Mouse (Mus musculus) embryonic fibroblast, embryonic 13.5 days (primary cell): ENCODE measurements around the gene Nme7. TPM values are rescaled to one million over a fixed set of nuclear protein-coding genes. Genes with fewer than 3 reads are reported as not detected.

Source experiments
- H3K27ac ChIP-seq: 2 replicates; pipeline ENCODE4 v1.5.1; 2012; ENCODE audit warnings: low read length, control low read depth, inconsistent platforms; ENCODE audit not compliant: insufficient read depth
- H3K4me1 ChIP-seq: 2 replicates; pipeline ENCODE4 v1.6.1; 2011; ENCODE audit warnings: low read length; ENCODE audit not compliant: control insufficient read depth, insufficient read depth
- H3K4me3 ChIP-seq: 2 replicates; pipeline ENCODE4 v1.5.1; 2011; ENCODE audit warnings: mild to moderate bottlenecking, control low read depth, low read length; ENCODE audit not compliant: insufficient read depth
- CTCF ChIP-seq: IDR thresholded peaks from 2 replicates; pipeline ENCODE4 v1.5.1; 2011; ENCODE audit warnings: mild to moderate bottlenecking, control low read depth, low read length, moderate library complexity, borderline replicate concordance; ENCODE audit not compliant: insufficient read depth
- POLR2A ChIP-seq: IDR thresholded peaks from 2 replicates; pipeline ENCODE4 v1.6.1; 2011; ENCODE audit warnings: low read depth, mild to moderate bottlenecking, control low read depth, low read length, moderate library complexity
- polyA plus RNA-seq: library from polyadenylated mRNA; stranded (reverse); fragments of >200 nt; gene quantifications from 2 replicates; pipeline ENCODE4 v1.2.4, GENCODE M21; 2011; ENCODE audit warnings: low read depth; ENCODE audit not compliant: missing spikeins, insufficient read length

Gene Nme7
- polyA plus RNA-seq, 1 experiment = 20.0 TPM

GRCm38 (mm10) chr1:164453739-164454138 lies 149.8 kb downstream of the Nme7 start:
- Histone ChIP-seq H3K4me3 (no peak overlapping the region), H3K4me1 (peaks cover 15% of the 10 kb centered on the region), H3K27ac (no peak overlapping the region)
- no peak for TF ChIP-seq POLR2A
- no peak for TF ChIP-seq CTCF

GRCm38 (mm10) chr1:164454747-164455400 lies 151.0 kb downstream of the Nme7 start:
- no peak for TF ChIP-seq POLR2A
- no peak for TF ChIP-seq CTCF
- Histone ChIP-seq H3K4me3 (peak overlapping the region; percentile 5; the same call in 1 of the 2 replicates), H3K4me1 (peaks cover 15% of the 10 kb centered on the region), H3K27ac (no peak overlapping the region)

- no peak for TF ChIP-seq POLR2A
- peak; percentile 4; the same call in 1 of the 2 replicates for TF ChIP-seq CTCF
- no peak overlapping the region for H3K27ac ChIP-seq
- peak overlapping the region; percentile 84; the same call in 1 of the 2 replicates for H3K4me3 ChIP-seq
- peaks cover 13% of the 10 kb centered on the region for H3K4me1 ChIP-seq
These were observed 151.7 kb downstream of the Nme7 start for GRCm38 (mm10) chr1:164455614-164456013.

GRCm38 (mm10) chr1:164456065-164456464 lies 152.1 kb downstream of the Nme7 start:
- peak overlapping the region; percentile 84 for H3K4me3 ChIP-seq
- TF ChIP-seq POLR2A (no peak), CTCF (no peak)
- H3K4me1 ChIP-seq = peaks cover 11% of the 10 kb centered on the region
- no peak overlapping the region for H3K27ac ChIP-seq

GRCm38 (mm10) chr1:164456731-164457130 lies 152.8 kb downstream of the Nme7 start:
- H3K27ac ChIP-seq = no peak overlapping the region
- peak overlapping the region; percentile 84 for H3K4me3 ChIP-seq
- TF ChIP-seq CTCF = no peak
- TF ChIP-seq POLR2A = no peak
- peaks cover 8% of the 10 kb centered on the region; the same call in 1 of the 2 replicates for H3K4me1 ChIP-seq

- H3K27ac ChIP-seq = no peak overlapping the region
- TF ChIP-seq CTCF (no peak), POLR2A (no peak; the same call in 1 of the 2 replicates)
- peak overlapping the region; percentile 84 for H3K4me3 ChIP-seq
- H3K4me1 ChIP-seq = peaks cover 6% of the 10 kb centered on the region; the same call in 1 of the 2 replicates
These were observed 153.8 kb downstream of the Nme7 start for GRCm38 (mm10) chr1:164457531-164458244.

- H3K4me3 ChIP-seq = peak within 1 kb of the TSS; percentile 84
- H3K27ac ChIP-seq = no peak within 1 kb of the TSS
- peak; percentile 64 for TF ChIP-seq POLR2A
- TF ChIP-seq CTCF = no peak
- H3K4me1 ChIP-seq = peaks cover 6% of the 10 kb centered on the region; the same call in 1 of the 2 replicates
These were observed 154.3 kb downstream of the Nme7 start, which contains the start of gene Atp1b1 for GRCm38 (mm10) chr1:164458245-164458613. TSS of gene Atp1b1 (minus strand) at chr1:164458355.

GRCm38 (mm10) chr1:164458621-164459051 lies 154.7 kb downstream of the Nme7 start:
- no peak for TF ChIP-seq CTCF
- TF ChIP-seq POLR2A = no peak
- Histone ChIP-seq H3K4me1 (peaks cover 6% of the 10 kb centered on the region; the same call in 1 of the 2 replicates), H3K4me3 (peak overlapping the region; percentile 54; the same call in 1 of the 2 replicates), H3K27ac (no peak overlapping the region)

GRCm38 (mm10) chr1:164459127-164459905 lies 155.4 kb downstream of the Nme7 start:
- TF ChIP-seq CTCF (no peak), POLR2A (no peak)
- H3K27ac ChIP-seq = no peak overlapping the region
- no peak overlapping the region for H3K4me3 ChIP-seq
- peaks cover 6% of the 10 kb centered on the region; the same call in 1 of the 2 replicates for H3K4me1 ChIP-seq
